Mouse (Mus musculus) ES-E14 (cell line): ENCODE measurements around the gene Lrrn2. TPM values are rescaled to one million over a fixed set of nuclear protein-coding genes. Genes with fewer than 3 reads are reported as not detected.

ENCODE experiments used
- DNase-seq: peaks from one replicate; pipeline ENCODE4 v3.0.0-alpha.2; 2013; ENCODE audit warnings: low read depth, low spot score
- H3K27ac ChIP-seq: 2 replicates; pipeline ENCODE4 v1.5.1; 2012; ENCODE audit warnings: low read depth, mild to moderate bottlenecking, low read length, moderate library complexity, mixed read lengths; ENCODE audit not compliant: poor library complexity, insufficient read depth, severe bottlenecking
- H3K36me3 ChIP-seq: 2 replicates; pipeline ENCODE4 v1.6.1; 2012; ENCODE audit warnings: mild to moderate bottlenecking, low read length, moderate library complexity, mixed read lengths; ENCODE audit not compliant: control insufficient read depth, poor library complexity, insufficient read depth, severe bottlenecking
- H3K4me1 ChIP-seq, 2 experiments: fragments of 150-350 bp in 1 of 2; sonication (generic) in 1 of 2; 2 replicates each; pipeline ENCODE4 v1.6.1; 2012; ENCODE audit warnings: low read length in 2 of 2, mild to moderate bottlenecking in 1 of 2, mixed read lengths in 1 of 2; ENCODE audit not compliant: control insufficient read depth in 2 of 2, insufficient read depth in 2 of 2, poor library complexity in 1 of 2
- H3K4me3 ChIP-seq, 2 experiments: fragments of 150-350 bp in 1 of 2; sonication (generic) in 1 of 2; 2 replicates each; pipeline ENCODE4 v1.5.1; 2012; ENCODE audit warnings: low read length in 2 of 2, low read depth in 1 of 2, mild to moderate bottlenecking in 1 of 2, mixed read lengths in 1 of 2; ENCODE audit not compliant: insufficient read depth in 1 of 2, poor library complexity in 1 of 2, severe bottlenecking in 1 of 2
- H3K9ac ChIP-seq: 2 replicates; pipeline ENCODE4 v1.6.1; 2012; ENCODE audit warnings: low read depth, mild to moderate bottlenecking, low read length, mixed read lengths; ENCODE audit not compliant: poor library complexity, insufficient read depth, severe bottlenecking
- H3K9me3 ChIP-seq: fragments of 150-350 bp; sonication (generic); 2 replicates; pipeline ENCODE4 v1.6.1; 2012; ENCODE audit warnings: low read depth, mild to moderate bottlenecking, low read length; ENCODE audit not compliant: control insufficient read depth, insufficient read depth
- CHD2 ChIP-seq: IDR thresholded peaks from 2 replicates; pipeline ENCODE4 v1.6.1; 2014; ENCODE audit warnings: mild to moderate bottlenecking, low read depth, low read length, inconsistent platforms
- HCFC1 ChIP-seq: IDR thresholded peaks from 2 replicates; pipeline ENCODE4 v1.6.1; 2012; ENCODE audit warnings: low read length, inconsistent platforms, borderline replicate concordance; ENCODE audit not compliant: insufficient read depth
- MAFK ChIP-seq: IDR thresholded peaks from 2 replicates; pipeline ENCODE4 v1.6.1; 2014; ENCODE audit warnings: mild to moderate bottlenecking, low read depth, low read length, inconsistent platforms; ENCODE audit not compliant: insufficient read depth
- ZC3H11A ChIP-seq: IDR thresholded peaks from 2 replicates; pipeline ENCODE4 v1.6.1; 2012; ENCODE audit warnings: low read depth, mild to moderate bottlenecking, inconsistent platforms, low read length, borderline replicate concordance
- ZNF384 ChIP-seq: IDR thresholded peaks from 2 replicates; pipeline ENCODE4 v1.6.1; 2012; ENCODE audit warnings: low read depth, low read length, inconsistent platforms
- in situ Hi-C, 2 experiments: fragments of 600-800 bp; cut with MboI; formaldehyde crosslinking; loops; one replicate each; pipeline ENCODE4 v1.15.1; 2025; ENCODE audit warnings: low sequenced_read_pairs in 2 of 2, inconsistent platforms in 1 of 2; ENCODE audit not compliant: unreplicated experiment in 2 of 2
- total RNA-seq: library from RNA; depleted of rRNA; stranded (reverse); fragments of 300-350 nt; gene quantifications from 2 replicates; pipeline ENCODE4 v1.2.3, GENCODE M21; 2012

Lrrn2 gene
- total RNA-seq, 1 experiment: 3.0 TPM

- no peaks in the 10 kb centered on the region for H3K36me3 ChIP-seq
- no peak overlapping the region for H3K27ac ChIP-seq
- in situ Hi-C loops: no loop called here
- no peaks in the 10 kb centered on the region for H3K9me3 ChIP-seq
- no peak overlapping the region for H3K4me3 ChIP-seq
- H3K4me1 ChIP-seq: no peaks in the 10 kb centered on the region
- H3K9ac ChIP-seq: no peak overlapping the region
- no peak for DNase-seq
- no peak for TF ChIP-seq ZC3H11A
- TF ChIP-seq MAFK: no peak
- no peak for TF ChIP-seq CHD2
- TF ChIP-seq HCFC1: no peak
- TF ChIP-seq ZNF384: no peak
These were observed 41.7 kb upstream of the Lrrn2 start for GRCm38 (mm10) chr1:132838371-132838770.

- H3K9me3 ChIP-seq: no peaks in the 10 kb centered on the region
- in situ Hi-C loops: no loop called here
- no peak overlapping the region for H3K9ac ChIP-seq
- H3K27ac ChIP-seq: no peak overlapping the region
- peak; percentile 60 for DNase-seq
- no peak for TF ChIP-seq ZC3H11A
- TF ChIP-seq ZNF384: no peak
- TF ChIP-seq CHD2: no peak
- no peak for TF ChIP-seq HCFC1
- TF ChIP-seq MAFK: no peak
- H3K4me1 ChIP-seq: no peaks in the 10 kb centered on the region
- no peaks in the 10 kb centered on the region; the same call in 1 of the 2 replicates for H3K36me3 ChIP-seq
- no peak overlapping the region for H3K4me3 ChIP-seq
These were observed 36.5 kb upstream of the Lrrn2 start for GRCm38 (mm10) chr1:132843612-132844011.

GRCm38 (mm10) chr1:132844088-132844804 is 35.8 kb upstream of the Lrrn2 start:
- Histone ChIP-seq H3K9me3 (peaks cover under 1% of the 10 kb centered on the region; the same call in 1 of the 2 replicates), H3K36me3 (no peaks in the 10 kb centered on the region; the same call in 1 of the 2 replicates), H3K9ac (no peak overlapping the region), H3K27ac (no peak overlapping the region), H3K4me3 (peak overlapping the region; percentile 4 to 28; a peak in 2 of 4 replicates), H3K4me1 (no peaks in the 10 kb centered on the region)
- in situ Hi-C loops: no loop called here
- no peak for DNase-seq
- TF ChIP-seq MAFK (no peak), ZC3H11A (no peak), ZNF384 (no peak), HCFC1 (no peak), CHD2 (no peak)

GRCm38 (mm10) chr1:132845766-132846165 is 34.3 kb upstream of the Lrrn2 start:
- TF ChIP-seq CHD2 (no peak), HCFC1 (no peak), ZNF384 (no peak), ZC3H11A (no peak), MAFK (no peak)
- H3K9me3 ChIP-seq: peaks cover 3% of the 10 kb centered on the region; the same call in 1 of the 2 replicates
- H3K36me3 ChIP-seq: no peaks in the 10 kb centered on the region; the same call in 1 of the 2 replicates
- no peak overlapping the region for H3K4me3 ChIP-seq
- H3K27ac ChIP-seq: no peak overlapping the region
- no peaks in the 10 kb centered on the region for H3K4me1 ChIP-seq
- in situ Hi-C loops: no loop called here
- DNase-seq: no peak
- no peak overlapping the region for H3K9ac ChIP-seq
